Mouse (Mus musculus) frontal cortex, adult 2 months (tissue): ENCODE results near the gene Fstl3. TPM values are rescaled to one million over a fixed set of nuclear protein-coding genes. Genes with fewer than 3 reads are reported as not detected.
"Not testable (repeated sequence)": the region's sequence is repeated elsewhere in the genome, so short reads cannot be mapped to it uniquely, and the experiment has no call there.

Source experiments
- DNase-seq, 2 experiments: peaks; one replicate each; pipeline ENCODE4 v3.0.0; 2022; ENCODE audit warnings: low spot score in 1 of 2; ENCODE audit errors: extremely low spot score in 1 of 2
- polyA plus RNA-seq: library from polyadenylated mRNA; depleted of rRNA; stranded (reverse); fragments of >200 nt; gene quantifications from 2 replicates; pipeline ENCODE4 v1.2.3, GENCODE M21; 2012; rRNA removed

The Fstl3 gene
- 5.6 and 7.0 TPM in 2 replicates for polyA plus RNA-seq

DNA sequence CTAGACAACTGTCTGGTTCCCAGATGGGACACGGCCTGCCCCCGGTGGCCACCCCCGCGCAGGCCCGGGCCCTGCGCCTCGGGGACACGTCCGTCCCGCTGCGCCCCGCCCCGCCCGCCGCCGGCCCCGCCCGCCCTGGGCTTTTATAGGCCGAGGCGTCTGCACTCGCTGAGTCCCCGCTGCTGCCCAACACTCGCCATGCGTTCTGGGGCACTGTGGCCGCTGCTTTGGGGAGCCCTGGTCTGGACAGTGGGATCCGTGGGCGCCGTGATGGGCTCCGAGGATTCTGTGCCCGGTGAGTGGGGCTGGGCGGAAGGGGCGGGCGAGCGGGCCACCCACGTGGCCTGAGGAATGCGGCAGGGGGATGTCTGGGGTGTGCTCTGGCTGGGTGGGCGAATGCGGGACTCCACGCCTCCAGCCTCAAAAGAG lies at the start of gene Fstl3:
Fstl3 (plus strand) TSS at position 170 of the 429 bp plus-strand sequence.
- no peak for DNase-seq

- peak in 1 of 2 experiments; percentile 70 for DNase-seq
Observed at GRCm38 (mm10) chr10:79728323-79729249, 48.5 kb upstream of the Fstl3 start.

DNA sequence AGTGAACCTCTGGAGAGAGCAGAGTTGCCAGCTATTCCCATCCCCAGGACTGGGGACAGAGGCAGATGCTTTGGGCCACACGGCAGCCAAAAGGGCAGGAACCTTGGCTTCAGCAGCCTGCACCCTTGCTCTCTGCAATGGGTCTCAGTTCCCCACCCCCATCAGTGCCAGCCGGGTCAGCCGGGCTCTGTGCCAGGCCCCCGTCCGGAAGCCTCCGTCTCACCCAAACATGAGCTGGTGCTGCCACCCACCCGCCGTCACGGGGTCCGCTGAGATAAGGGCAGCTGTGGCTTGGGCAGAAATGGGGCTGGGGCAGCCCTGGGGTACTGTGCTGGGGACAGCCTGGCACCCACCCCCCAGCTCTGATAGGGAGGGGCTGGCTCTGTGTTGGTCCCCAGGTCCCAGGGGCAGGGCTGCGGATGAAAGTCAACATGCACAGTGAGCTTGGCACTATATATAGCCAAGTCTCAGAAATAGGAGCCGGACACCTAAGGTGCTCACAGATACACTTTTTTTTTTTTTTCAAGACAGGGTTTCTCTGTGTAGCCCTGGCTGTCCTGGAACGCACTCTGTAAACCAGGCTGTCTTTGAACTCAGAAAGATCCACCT lies 47.6 kb upstream of the Fstl3 start:
- peak in 1 of 2 experiments; percentile 59 for DNase-seq

DNA sequence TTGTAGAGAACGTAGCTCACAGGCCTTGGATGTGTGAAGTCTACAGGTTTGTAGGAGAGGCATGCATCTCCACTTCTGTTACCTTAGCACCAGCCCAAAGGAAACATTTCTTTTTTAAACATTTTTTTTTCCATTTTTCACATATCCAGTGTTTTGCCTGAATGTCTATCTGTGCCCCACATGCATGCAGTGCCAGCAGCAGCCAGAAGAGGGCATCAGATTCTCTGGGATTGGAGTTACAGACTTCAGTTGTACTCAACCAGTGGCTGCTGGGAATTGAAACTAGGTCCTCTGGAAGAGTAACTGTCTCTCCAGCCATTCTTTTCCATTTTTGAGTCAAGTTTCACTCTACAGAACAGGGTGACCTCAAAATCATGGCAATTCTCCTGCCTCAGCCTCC lies 44.6 kb upstream of the Fstl3 start:
- DNase-seq, result peak in 1 of 2 experiments; percentile 62

DNA sequence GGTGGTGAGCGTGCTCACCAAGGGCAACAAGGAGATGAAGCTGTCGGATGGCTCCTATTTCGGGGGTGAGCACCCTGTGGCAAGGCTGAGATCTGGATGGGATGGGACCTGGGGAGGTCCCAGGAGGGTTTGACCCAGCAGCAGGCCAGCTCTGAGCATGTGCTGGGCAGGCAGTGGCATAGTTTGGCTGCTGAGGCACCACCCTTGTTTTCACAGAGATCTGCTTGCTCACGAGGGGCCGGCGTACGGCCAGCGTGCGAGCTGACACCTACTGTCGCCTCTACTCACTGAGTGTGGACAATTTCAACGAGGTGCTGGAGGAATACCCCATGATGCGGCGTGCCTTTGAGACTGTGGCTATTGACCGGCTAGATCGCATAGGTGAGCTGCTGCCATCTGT lies 43.2 kb upstream of the Fstl3 start:
- no peak for DNase-seq

GRCm38 (mm10) chr10:79735361-79735760 lies 41.7 kb upstream of the Fstl3 start:
- DNase-seq, result no peak

- no peak for DNase-seq
Observed at GRCm38 (mm10) chr10:79736706-79737105, 40.4 kb upstream of the Fstl3 start.

DNA sequence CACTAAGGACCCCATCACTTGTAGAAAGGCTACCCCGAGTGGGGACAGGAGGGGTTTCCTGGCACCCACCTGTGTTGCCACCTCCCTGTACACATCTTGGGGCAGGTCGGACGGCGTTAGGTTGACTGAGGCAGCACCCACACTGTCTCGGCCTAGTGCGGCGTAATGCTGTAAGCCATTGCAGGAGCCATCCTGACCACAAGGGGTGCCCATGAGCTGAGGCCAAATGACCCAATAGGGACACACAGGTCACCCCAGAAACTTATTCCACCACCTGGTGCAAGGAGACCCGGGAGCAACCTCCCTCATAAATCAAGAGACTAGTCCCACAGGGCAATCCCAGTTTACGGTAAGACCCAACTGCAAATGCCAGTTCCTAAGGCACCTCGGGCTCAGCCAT lies 38.8 kb upstream of the Fstl3 start:
- no peak for DNase-seq

GRCm38 (mm10) chr10:79739234-79739633 lies 37.8 kb upstream of the Fstl3 start:
- DNase-seq, result no peak

- DNase-seq, result no peak
Observed at GRCm38 (mm10) chr10:79740863-79741262, 36.2 kb upstream of the Fstl3 start.

DNA sequence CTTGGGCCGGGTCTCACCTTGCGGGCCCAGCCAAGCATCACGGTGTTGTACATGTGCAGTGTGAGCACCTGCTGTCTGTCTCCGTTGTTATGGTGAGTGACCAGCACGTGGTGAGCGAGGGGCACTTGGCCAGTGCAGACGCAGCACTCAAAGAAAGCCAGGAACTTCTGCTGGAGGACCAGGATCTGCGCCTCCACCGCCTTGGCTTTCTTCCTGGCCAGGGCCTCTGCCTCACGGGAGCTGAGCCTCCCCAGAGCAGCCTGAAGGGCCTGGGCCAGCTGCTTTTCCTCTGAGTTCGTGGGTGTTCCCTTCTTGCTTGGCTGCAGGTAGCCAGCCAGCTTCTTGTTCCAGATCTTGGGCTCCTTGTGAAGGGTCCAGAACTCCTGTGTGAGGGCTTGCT lies 33.9 kb upstream of the Fstl3 start:
- DNase-seq, result no peak

DNA sequence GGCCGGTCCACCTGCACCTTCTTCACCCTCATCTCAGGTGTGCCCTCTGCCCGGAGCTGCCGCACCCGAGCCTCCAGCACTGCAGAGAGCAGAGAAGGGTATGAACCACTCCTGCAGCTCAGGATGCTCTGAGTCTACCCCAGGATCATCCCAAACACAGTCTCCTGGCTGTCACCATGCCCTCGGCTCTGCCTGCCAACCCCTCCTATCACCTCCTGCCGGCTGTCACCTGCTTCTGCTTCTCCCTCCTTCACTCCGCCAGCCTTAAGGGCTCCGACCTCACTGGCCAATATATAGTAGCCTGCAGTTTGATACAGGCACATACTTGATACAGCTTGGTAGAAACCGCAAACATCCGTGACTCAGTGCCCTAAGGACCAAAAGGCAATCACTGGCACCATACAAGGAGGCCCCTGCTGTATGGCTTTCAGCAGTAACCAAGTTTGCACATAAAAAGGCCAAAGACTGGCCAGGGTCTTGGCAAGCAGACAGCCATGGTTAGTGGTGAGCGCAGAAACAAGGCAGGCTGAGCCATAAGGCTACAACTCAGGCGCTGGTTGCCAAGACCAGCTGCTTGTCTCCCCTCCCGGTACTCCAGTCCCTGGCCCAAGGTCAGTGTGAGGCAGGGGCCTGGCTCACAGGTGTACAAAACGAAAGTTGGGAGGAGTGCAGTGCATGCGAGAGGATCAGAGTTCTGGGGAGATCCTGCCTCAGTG lies 33.3 kb upstream of the Fstl3 start:
- no peak for DNase-seq

DNA sequence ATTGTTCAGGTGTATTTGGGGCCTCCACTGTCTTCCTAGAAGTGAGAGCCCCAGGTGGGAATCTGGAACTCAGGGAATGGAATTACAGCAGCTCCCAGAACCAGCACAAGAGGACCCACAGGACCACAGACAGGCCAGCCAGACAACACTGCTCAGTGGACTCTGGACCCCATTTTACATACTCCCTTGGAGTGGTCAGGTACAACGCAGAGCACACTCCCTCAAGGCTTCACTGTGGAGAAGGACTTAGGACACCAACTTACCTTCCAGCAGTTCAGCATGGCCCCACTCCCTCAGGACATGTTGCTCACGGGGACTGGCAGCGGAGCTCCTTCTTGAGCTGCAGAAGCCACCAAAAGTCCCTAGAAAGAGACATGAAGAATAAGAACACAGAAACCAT lies 31.7 kb upstream of the Fstl3 start:
- no peak for DNase-seq

- peak; percentile 97 to 98 for DNase-seq
Observed at GRCm38 (mm10) chr10:79745898-79746773, 30.9 kb upstream of the Fstl3 start, which contains the start of gene Polrmt. Gene Polrmt, minus strand, starts transcription at chr10:79746581.

- no peak for DNase-seq
Observed at GRCm38 (mm10) chr10:79746774-79747151, 30.3 kb upstream of the Fstl3 start.

DNA sequence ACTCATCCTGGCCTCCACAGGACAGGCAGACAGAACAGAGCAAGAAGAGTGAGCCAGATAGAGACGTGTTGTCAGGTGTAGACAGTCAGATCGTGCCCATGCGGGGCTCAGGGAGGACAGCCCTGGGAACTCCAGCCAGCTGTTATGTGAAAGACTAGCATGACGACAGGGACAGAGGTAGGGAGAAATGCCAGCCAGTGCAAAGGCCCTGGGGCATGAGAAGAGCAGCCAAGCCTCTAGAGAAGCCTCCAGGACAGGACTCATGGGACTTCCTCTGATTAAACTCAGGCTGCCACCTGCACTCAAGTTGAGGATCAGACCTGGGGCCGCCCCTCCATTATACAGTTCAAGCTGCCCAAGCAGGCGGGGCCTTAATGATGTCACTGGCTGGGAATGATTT lies 28.6 kb upstream of the Fstl3 start:
- no peak for DNase-seq

DNA sequence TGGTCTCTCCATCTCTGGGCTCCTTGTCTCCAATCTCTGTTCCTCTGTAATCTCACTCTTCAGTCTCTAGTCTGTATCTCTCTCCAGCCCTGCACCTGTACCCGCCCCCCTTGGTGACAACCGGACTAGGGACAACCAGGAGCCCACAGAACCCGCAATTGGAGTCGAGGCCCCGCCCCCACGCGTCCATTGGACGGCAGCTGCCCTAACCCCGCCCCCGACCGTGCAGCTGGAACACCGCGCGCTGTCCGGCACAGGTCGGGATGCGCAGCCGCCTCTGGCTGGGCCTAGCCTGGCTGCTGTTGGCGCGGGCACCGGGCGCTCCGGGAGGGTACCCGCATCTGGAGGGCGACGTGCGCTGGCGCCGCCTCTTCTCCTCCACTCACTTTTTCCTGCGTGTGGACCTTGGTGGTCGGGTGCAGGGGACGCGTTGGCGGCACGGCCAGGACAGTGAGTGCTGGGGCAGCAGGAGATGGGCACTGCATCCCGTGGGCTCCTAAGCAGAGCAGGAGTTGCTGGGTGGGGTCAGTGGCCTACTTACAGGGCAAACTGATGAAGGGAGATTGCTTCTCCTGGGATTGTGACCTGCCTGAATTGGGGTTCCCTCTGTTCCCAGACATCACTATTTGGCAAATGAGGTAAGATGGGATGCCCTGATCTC lies 22.1 kb upstream of the Fstl3 start, which contains the start of gene Fgf22:
Fgf22 (plus strand) TSS at position 221 of the 661 bp plus-strand sequence.
- peak; percentile 67 to 82 for DNase-seq

GRCm38 (mm10) chr10:79755854-79756253 lies 21.2 kb upstream of the Fstl3 start:
- DNase-seq, result no peak

- no peak for DNase-seq
Observed at GRCm38 (mm10) chr10:79756660-79757059, 20.4 kb upstream of the Fstl3 start.

DNA sequence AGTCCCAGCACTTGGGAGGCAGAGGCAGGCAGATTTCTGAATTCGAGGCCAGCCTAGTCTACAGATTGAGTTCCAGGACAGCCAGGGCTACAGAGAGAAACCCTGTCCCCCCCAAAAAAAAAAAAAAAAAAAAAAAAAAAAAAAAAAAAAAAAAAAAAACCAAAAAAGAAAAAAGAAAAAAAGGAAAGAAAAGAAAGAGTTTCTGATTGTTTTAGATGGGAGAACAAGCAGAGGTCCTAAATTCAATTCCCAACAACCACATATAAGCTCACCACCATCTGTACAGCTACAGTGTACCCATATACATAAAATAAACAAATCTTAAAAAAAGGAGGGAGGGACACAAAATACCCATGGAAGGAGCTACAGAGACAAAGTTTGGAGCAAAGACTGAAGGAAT lies 17.4 kb upstream of the Fstl3 start:
- DNase-seq, result not testable (repeated sequence)
